Mouse (Mus musculus) heart, postnatal 0 days (tissue): ENCODE measurements around the gene Tnk2. TPM values are rescaled to one million over a fixed set of nuclear protein-coding genes. Genes with fewer than 3 reads are reported as not detected.

Experiments
- ATAC-seq: fragments of 200-750 bp; cut with Nextera tagmentation; 2 replicates; pipeline ENCODE4 v1.8.0; 2017; ENCODE audit warnings: low read depth, moderate number of reproducible peaks, moderate library complexity; ENCODE audit not compliant: insufficient read depth
- DNase-seq: peaks from one replicate; pipeline ENCODE4 v3.0.0-alpha.2; 2016; ENCODE audit warnings: low spot score
- H3K27ac ChIP-seq: fragments of 300-500 bp; sonication (generic); 2 replicates; pipeline ENCODE4 v1.5.1; 2014; ENCODE audit warnings: low read depth, mild to moderate bottlenecking
- H3K27me3 ChIP-seq: fragments of 300-500 bp; sonication (generic); 2 replicates; pipeline ENCODE4 v1.6.1; 2014; ENCODE audit warnings: low read length, mixed read lengths; ENCODE audit not compliant: control insufficient read depth, insufficient read depth
- H3K36me3 ChIP-seq: fragments of 300-500 bp; sonication (generic); replicated peaks from 2 replicates; pipeline ENCODE4 v1.6.1; 2014; ENCODE audit warnings: low read length, mixed read lengths; ENCODE audit not compliant: control insufficient read depth, insufficient read depth
- H3K4me1 ChIP-seq: fragments of 300-500 bp; sonication (generic); 2 replicates; pipeline ENCODE4 v1.6.1; 2014; ENCODE audit warnings: antibody characterized with exemption; ENCODE audit not compliant: control insufficient read depth, insufficient read depth
- H3K4me2 ChIP-seq: fragments of 300-500 bp; sonication (generic); 2 replicates; pipeline ENCODE4 v1.6.1; 2014; ENCODE audit warnings: low read depth, mild to moderate bottlenecking, low read length, moderate library complexity
- H3K4me3 ChIP-seq: fragments of 300-500 bp; sonication (generic); 2 replicates; pipeline ENCODE4 v1.5.1; 2014; ENCODE audit warnings: low read depth, low read length
- H3K9ac ChIP-seq: fragments of 300-500 bp; sonication (generic); replicated peaks from 2 replicates; pipeline ENCODE4 v1.6.1; 2014; ENCODE audit warnings: low read depth, low read length, mixed read lengths
- H3K9me3 ChIP-seq: fragments of 300-500 bp; sonication (generic); replicated peaks from 2 replicates; pipeline ENCODE4 v1.6.1; 2016; ENCODE audit warnings: low read length; ENCODE audit not compliant: control insufficient read depth
- CTCF ChIP-seq: IDR thresholded peaks from 2 replicates; pipeline ENCODE4 v1.5.1; 2016; ENCODE audit warnings: antibody characterized with exemption, control low read depth, low read depth
- EP300 ChIP-seq: IDR thresholded peaks from 2 replicates; pipeline ENCODE4 v1.6.1; 2016; ENCODE audit warnings: antibody characterized with exemption, low read depth
- WGBS: fragments of 180-500 bp; shearing (Covaris S2); extraction: QIAGEN DNeasy Blood & Tissue Kit; methylation state at CpG from one replicate; pipeline ENCODE4 v1.1.7; 2014; 5-methylcytosine and 5-hydroxymethylcytosine counted together
- polyA plus RNA-seq: library from polyadenylated mRNA; unstranded; fragments of >200 nt; fragmentation: Nextera tagmentation; extraction: Ambion mirVana; gene quantifications from 2 replicates; pipeline ENCODE4 v1.2.1, GENCODE M21; 2015
- total RNA-seq: library from RNA; depleted of rRNA; stranded (reverse); fragments of >200 nt; gene quantifications from 2 replicates; pipeline ENCODE4 v1.2.3, GENCODE M21; 2014; ENCODE audit warnings: low replicate concordance

Tnk2 gene
- total and polyA plus RNA-seq, 2 experiments from 2014 or later: 6.0 to 14.2 TPM

DNA sequence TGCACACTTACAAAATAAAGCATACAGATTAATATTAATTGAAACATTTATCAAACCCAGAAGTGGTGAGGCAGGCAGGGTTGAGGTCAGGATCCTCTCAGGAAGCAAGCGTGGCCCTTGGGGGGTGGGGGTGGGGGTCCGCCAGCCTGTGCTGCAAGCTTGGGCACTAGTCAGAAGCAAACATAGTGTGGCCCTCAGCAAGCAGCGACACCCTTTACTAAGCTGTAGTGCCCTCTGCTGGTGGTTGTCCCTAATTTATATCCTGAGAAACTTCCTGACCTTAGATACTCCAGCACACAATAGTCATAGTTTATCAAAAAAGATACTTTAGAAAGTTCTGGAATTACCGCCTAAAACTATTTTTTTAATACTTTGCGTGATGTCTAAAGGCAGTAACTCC, 38.5 kb downstream of the Tnk2 start:
- H3K36me3 ChIP-seq: peaks cover 17% of the 10 kb centered on the region; the same call in 1 of the 2 replicates
- TF ChIP-seq CTCF (peak; percentile 78), EP300 (no peak)
- no peaks in the 10 kb centered on the region for H3K27me3 ChIP-seq
- H3K4me2 ChIP-seq: no peak overlapping the region
- no peak overlapping the region for H3K4me3 ChIP-seq
- DNase-seq (peak; percentile 77), ATAC-seq (peak; percentile 39; the same call in 1 of the 2 replicates)
- no peaks in the 10 kb centered on the region for H3K9me3 ChIP-seq
- WGBS: 16% methylated on average over 5 of the region's 5 CpGs
- no peak overlapping the region for H3K27ac ChIP-seq
- H3K9ac ChIP-seq: no peak overlapping the region
- no peaks in the 10 kb centered on the region for H3K4me1 ChIP-seq

DNA sequence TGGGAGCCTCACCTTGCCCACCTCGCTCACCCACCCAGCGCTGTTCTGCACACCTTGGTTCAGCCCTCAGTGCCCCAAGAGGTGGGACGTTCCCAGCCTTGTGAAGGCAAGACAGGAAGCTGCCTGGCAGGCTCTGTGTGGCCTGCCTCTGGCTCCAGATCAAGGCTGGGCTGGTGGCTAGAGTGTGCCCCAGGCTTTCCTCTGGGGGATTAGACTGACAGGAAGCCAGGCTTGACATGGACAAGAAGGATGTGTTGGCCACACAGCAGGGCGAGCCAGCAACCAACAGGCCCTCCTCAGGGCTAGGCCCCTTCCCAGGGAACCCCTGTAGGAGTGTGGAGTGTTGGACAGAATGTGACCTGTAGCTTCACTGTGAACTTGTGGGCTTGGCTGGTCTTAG, 39.2 kb downstream of the Tnk2 start:
- 55% methylated on average over 4 of the region's 4 CpGs for WGBS
- no peak for ATAC-seq
- H3K9me3 ChIP-seq: no peaks in the 10 kb centered on the region
- no peaks in the 10 kb centered on the region for H3K4me1 ChIP-seq
- no peak overlapping the region for H3K4me3 ChIP-seq
- no peak for TF ChIP-seq EP300
- no peak for TF ChIP-seq CTCF
- H3K27ac ChIP-seq: no peak overlapping the region
- no peak overlapping the region for H3K9ac ChIP-seq
- no peaks in the 10 kb centered on the region for H3K27me3 ChIP-seq
- H3K4me2 ChIP-seq: no peak overlapping the region
- no peak for DNase-seq
- H3K36me3 ChIP-seq: peaks cover 16% of the 10 kb centered on the region; the same call in 1 of the 2 replicates

- Histone ChIP-seq H3K27ac (no peak overlapping the region), H3K36me3 (peaks cover 16% of the 10 kb centered on the region; the same call in 1 of the 2 replicates), H3K4me1 (no peaks in the 10 kb centered on the region), H3K27me3 (no peaks in the 10 kb centered on the region), H3K9ac (no peak overlapping the region), H3K4me2 (no peak overlapping the region), H3K4me3 (no peak overlapping the region), H3K9me3 (no peaks in the 10 kb centered on the region)
- 38% methylated on average over 5 of the region's 5 CpGs for WGBS
- peak; percentile 86 for TF ChIP-seq CTCF
- no peak for TF ChIP-seq EP300
- ATAC-seq (peak; percentile 78), DNase-seq (peak; percentile 53)
Observed at GRCm38 (mm10) chr16:32683343-32683742, 39.7 kb downstream of the Tnk2 start.

GRCm38 (mm10) chr16:32685405-32685804, 41.7 kb downstream of the Tnk2 start:
- DNase-seq: no peak
- Histone ChIP-seq H3K36me3 (peaks cover 9% of the 10 kb centered on the region; the same call in 1 of the 2 replicates), H3K9ac (no peak overlapping the region), H3K27ac (no peak overlapping the region), H3K4me2 (no peak overlapping the region), H3K4me3 (no peak overlapping the region), H3K9me3 (no peaks in the 10 kb centered on the region), H3K4me1 (no peaks in the 10 kb centered on the region), H3K27me3 (no peaks in the 10 kb centered on the region)
- ATAC-seq: no peak
- WGBS: 55% methylated on average over 10 of the region's 10 CpGs
- TF ChIP-seq EP300 (no peak), CTCF (no peak)

- Histone ChIP-seq H3K4me2 (no peak overlapping the region), H3K9me3 (no peaks in the 10 kb centered on the region), H3K27me3 (no peaks in the 10 kb centered on the region), H3K9ac (no peak overlapping the region), H3K36me3 (peaks cover 3% of the 10 kb centered on the region; the same call in 1 of the 2 replicates), H3K4me3 (no peak overlapping the region), H3K4me1 (no peaks in the 10 kb centered on the region), H3K27ac (no peak overlapping the region)
- DNase-seq (no peak), ATAC-seq (no peak)
- TF ChIP-seq EP300: no peak
- no peak for TF ChIP-seq CTCF
- 55% methylated on average over 5 of the region's 5 CpGs for WGBS
Observed at GRCm38 (mm10) chr16:32685998-32686397, 42.3 kb downstream of the Tnk2 start.

- Histone ChIP-seq H3K4me1 (no peaks in the 10 kb centered on the region), H3K9ac (no peak overlapping the region), H3K27ac (no peak overlapping the region), H3K4me2 (no peak overlapping the region), H3K4me3 (no peak overlapping the region), H3K27me3 (no peaks in the 10 kb centered on the region), H3K9me3 (no peaks in the 10 kb centered on the region), H3K36me3 (no peaks in the 10 kb centered on the region; the same call in 1 of the 2 replicates)
- no peak for TF ChIP-seq EP300
- no peak for TF ChIP-seq CTCF
- WGBS: 85% methylated on average over 5 of the region's 5 CpGs
- DNase-seq: no peak
- ATAC-seq: no peak
Observed at GRCm38 (mm10) chr16:32687221-32687620, 43.5 kb downstream of the Tnk2 start.
